19 mouse cellular contexts compared by ENCODE assay signal in genomic region chr13:109883636-109884035, GRCm38 (mm10).
DNase-seq lines count a peak whose midpoint lies in the region; ATAC-seq lines count a peak whose summit lies in the region.
"Had no signal": no experiment of that assay in that cellular context is flagged by ENCODE, and none has a peak within 500 bp of the region (broad histone marks: within the 10 kb centered on the region; RNA-seq: fewer than 3 reads in every experiment).

No protein-coding gene starts in this region.

- H3K27ac ChIP-seq in embryonic facial prominence, embryonic 14.5 days (replicated peaks; ENCODE audit: low read depth, low read length): no peak overlapping the region
- no peak overlapping the region for H3K27ac ChIP-seq in embryonic facial prominence, embryonic 10.5 days (replicated peaks)
- H3K27ac ChIP-seq: embryonic facial prominence, embryonic 13.5 days; forebrain, embryonic 10.5 days; forebrain, embryonic 12.5 days had no signal

- no peak overlapping the region for H3K9ac ChIP-seq in embryonic facial prominence, embryonic 14.5 days (ENCODE audit: low read depth, low read length)
- H3K9ac ChIP-seq: embryonic facial prominence, embryonic 13.5 days; forebrain, embryonic 12.5 days had no signal

- no peaks in the 10 kb centered on the region for H3K27me3 ChIP-seq in embryonic facial prominence, embryonic 14.5 days (replicated peaks; ENCODE audit: control insufficient read depth, insufficient read depth, low read length)
- no peaks in the 10 kb centered on the region for H3K27me3 ChIP-seq in embryonic facial prominence, embryonic 10.5 days (replicated peaks; ENCODE audit: low read depth, poor library complexity, severe bottlenecking)
- H3K27me3 ChIP-seq: embryonic facial prominence, embryonic 13.5 days; forebrain, embryonic 12.5 days had no signal

- no peak overlapping the region for H3K4me3 ChIP-seq in embryonic facial prominence, embryonic 14.5 days (ENCODE audit: low read depth, low read length)
- no peak overlapping the region for H3K4me3 ChIP-seq in embryonic facial prominence, embryonic 10.5 days
- H3K4me3 ChIP-seq: embryonic facial prominence, embryonic 13.5 days; erythroblast, embryonic 14.5 days; forebrain, embryonic 10.5 days; forebrain, embryonic 12.5 days had no signal

- H3K36me3 ChIP-seq in embryonic facial prominence, embryonic 14.5 days (ENCODE audit: control insufficient read depth, insufficient read depth, low read length): no peaks in the 10 kb centered on the region
- no peaks in the 10 kb centered on the region for H3K36me3 ChIP-seq in embryonic facial prominence, embryonic 10.5 days (replicated peaks)
- H3K36me3 ChIP-seq: embryonic facial prominence, embryonic 13.5 days; forebrain, embryonic 10.5 days; forebrain, embryonic 12.5 days had no signal

- H3K4me2 ChIP-seq in embryonic facial prominence, embryonic 14.5 days (ENCODE audit: low read depth, low read length): no peak overlapping the region
- H3K4me2 ChIP-seq: embryonic facial prominence, embryonic 13.5 days; forebrain, embryonic 12.5 days had no signal

- ATAC-seq in embryonic facial prominence, embryonic 14.5 days (ENCODE audit: low read depth): no peak
- ATAC-seq: forebrain, embryonic 14.5 days; forebrain, embryonic 16.5 days had no signal

- DNase-seq in embryonic facial prominence, embryonic 14.5 days (ENCODE audit: low spot score): peak; percentile 41
- no peak for DNase-seq in embryonic facial prominence, embryonic 10.5 days (ENCODE audit: low spot score)
- peak; percentile 52 for DNase-seq in NIH3T3 (ENCODE audit: low read depth)
- DNase-seq in frontal cortex, postnatal 10 days (ENCODE audit: low spot score in 2 of 2): no peak
- DNase-seq in spleen, postnatal 36 days (ENCODE audit: low spot score in 2 of 2): no peak
- DNase-seq: adrenal gland, adult 2 months; adrenal gland, postnatal 10 days; adrenal gland, postnatal 25 days; cerebellum, adult 11-12 months; cerebellum, adult 2 months; cerebellum, adult 9-10 months; cerebellum, postnatal 10 days; cerebellum, postnatal 25 days had no signal

- H3K9me3 ChIP-seq in embryonic facial prominence, embryonic 14.5 days (ENCODE audit: control insufficient read depth, low read length): no peaks in the 10 kb centered on the region
- H3K9me3 ChIP-seq in embryonic facial prominence, embryonic 10.5 days: no peaks in the 10 kb centered on the region
- H3K9me3 ChIP-seq: embryonic facial prominence, embryonic 13.5 days; forebrain, embryonic 10.5 days; forebrain, embryonic 12.5 days had no signal

- peaks cover 7% of the 10 kb centered on the region; the same call in 1 of the 2 replicates for H3K4me1 ChIP-seq in embryonic facial prominence, embryonic 14.5 days (ENCODE audit: control insufficient read depth, insufficient read depth, low read length)
- H3K4me1 ChIP-seq in embryonic facial prominence, embryonic 10.5 days: no peaks in the 10 kb centered on the region
- H3K4me1 ChIP-seq: forebrain, embryonic 10.5 days; forebrain, embryonic 12.5 days had no signal

- WGBS in embryonic facial prominence, embryonic 14.5 days: 59% methylated on average over 5 of the region's 5 CpGs
- WGBS in embryonic facial prominence, embryonic 10.5 days: 81% methylated on average over 5 of the region's 5 CpGs

Comparison
In these comparisons a context has a peak if more than half of its experiments do, and no peak if none do; other contexts are left out.
1. DNase-seq: peak in embryonic facial prominence, embryonic 14.5 days (single experiment) and NIH3T3 (single experiment); none in embryonic facial prominence, embryonic 10.5 days (single experiment), frontal cortex, postnatal 10 days (0 of 2) and spleen, postnatal 36 days (0 of 2).